Mouse (Mus musculus) erythroblast, embryonic 14.5 days (primary cell): ENCODE results near the gene Lhx5.

Source experiments
- GATA1 ChIP-seq: IDR thresholded peaks from 2 replicates; pipeline ENCODE4 v1.6.1; 2012; ENCODE audit warnings: low read length, inconsistent platforms, mixed read lengths
- TAL1 ChIP-seq: IDR thresholded peaks from 3 replicates; pipeline ENCODE4 v1.6.1; 2012; ENCODE audit warnings: low read length, inconsistent platforms, mixed read lengths

DNA sequence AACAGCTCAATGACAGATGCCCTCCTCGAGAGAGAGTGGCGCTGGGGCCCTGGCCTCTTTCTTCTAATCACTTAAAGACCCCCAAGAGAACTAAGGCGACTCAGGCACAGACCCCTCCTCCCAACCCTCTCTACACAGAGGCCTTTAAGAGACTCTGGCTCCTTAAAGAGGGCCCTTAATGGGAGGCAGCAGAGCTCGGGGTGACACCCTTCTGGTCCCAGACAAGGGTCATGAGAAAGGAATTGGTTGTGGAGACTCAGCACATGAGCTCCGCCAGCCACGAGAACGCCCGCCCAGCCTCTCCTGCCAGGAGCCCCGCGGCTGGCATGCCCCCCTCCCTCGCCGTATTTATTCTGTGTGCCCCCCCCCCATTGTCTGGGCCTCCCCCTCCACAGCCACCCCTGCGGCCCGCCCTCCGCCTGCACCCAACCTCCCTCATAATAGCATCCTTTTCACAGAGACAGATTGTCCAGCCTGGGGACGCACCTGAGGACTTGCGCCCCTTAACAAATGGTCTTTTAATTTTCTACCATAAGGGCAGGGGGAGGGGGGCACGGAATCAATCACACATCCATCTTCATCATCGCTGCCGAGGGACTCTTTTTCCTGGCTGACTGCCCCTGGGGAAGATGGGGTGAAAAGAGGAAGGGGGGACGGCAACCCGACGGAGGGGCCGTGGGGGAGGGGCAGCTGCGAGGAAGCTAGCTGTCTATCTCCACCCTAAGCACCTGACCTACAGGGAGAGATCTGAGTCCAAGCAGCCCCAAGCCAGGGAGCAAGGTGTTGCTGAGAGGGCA is 37.4 kb upstream of the Lhx5 start:
- TF ChIP-seq GATA1, result no peak
- TF ChIP-seq TAL1, result no peak
